Mouse (Mus musculus) embryonic facial prominence, embryonic 13.5 days (tissue): Measurements from ENCODE around the gene Fpr2. TPM values are rescaled to one million over a fixed set of nuclear protein-coding genes. Genes with fewer than 3 reads are reported as not detected.

ENCODE experiments used
- ATAC-seq: fragments of 200-750 bp; cut with Nextera tagmentation; 2 replicates; pipeline ENCODE4 v1.8.0; 2017; ENCODE audit warnings: low read depth; ENCODE audit not compliant: insufficient number of reproducible peaks, insufficient read depth, low FRiP score, low TSS enrichment
- H3K27ac ChIP-seq: fragments of 300-500 bp; sonication (generic); 2 replicates; pipeline ENCODE4 v1.5.1; 2015; ENCODE audit warnings: moderate library complexity, mild to moderate bottlenecking, inconsistent platforms
- H3K27me3 ChIP-seq: fragments of 300-500 bp; sonication (generic); 2 replicates; pipeline ENCODE4 v1.6.1; 2015; ENCODE audit warnings: mild to moderate bottlenecking, inconsistent platforms
- H3K36me3 ChIP-seq: fragments of 300-500 bp; sonication (generic); 2 replicates; pipeline ENCODE4 v1.6.1; 2015; ENCODE audit warnings: mild to moderate bottlenecking, inconsistent platforms
- H3K4me1 ChIP-seq: fragments of 300-500 bp; sonication (generic); 2 replicates; pipeline ENCODE4 v1.6.1; 2015; ENCODE audit warnings: inconsistent platforms
- H3K4me2 ChIP-seq: fragments of 300-500 bp; sonication (generic); 2 replicates; pipeline ENCODE4 v1.6.1; 2015; ENCODE audit warnings: moderate library complexity, mild to moderate bottlenecking, inconsistent platforms
- H3K4me3 ChIP-seq: fragments of 300-500 bp; sonication (generic); 2 replicates; pipeline ENCODE4 v1.5.1; 2015; ENCODE audit warnings: mild to moderate bottlenecking, inconsistent platforms
- H3K9ac ChIP-seq: fragments of 300-500 bp; sonication (generic); 2 replicates; pipeline ENCODE4 v1.6.1; 2015; ENCODE audit warnings: mild to moderate bottlenecking, inconsistent platforms
- H3K9me3 ChIP-seq: fragments of 300-500 bp; sonication (generic); 2 replicates; pipeline ENCODE4 v1.6.1; 2016; ENCODE audit warnings: inconsistent platforms
- WGBS: fragments of 180-500 bp; shearing (Covaris S2); methylation state at CpG from one replicate; pipeline ENCODE4 v1.1.7; 2015; ENCODE audit warnings: mixed read lengths; 5-methylcytosine and 5-hydroxymethylcytosine counted together
- polyA plus RNA-seq: library from polyadenylated mRNA; unstranded; fragments of >200 nt; fragmentation: Nextera tagmentation; extraction: Ambion mirVana; gene quantifications from 2 replicates; pipeline ENCODE4 v1.2.1, GENCODE M21; 2015

Gene Fpr2
- polyA plus RNA-seq, 1 experiment from 2014 or later = not detected

GRCm38 (mm10) chr17:17856612-17857011 is 31.0 kb upstream of the Fpr2 start:
- Histone ChIP-seq H3K4me1 (peaks cover 21% of the 10 kb centered on the region), H3K4me2 (no peak overlapping the region), H3K9ac (no peak overlapping the region), H3K9me3 (no peaks in the 10 kb centered on the region), H3K27me3 (no peaks in the 10 kb centered on the region), H3K4me3 (no peak overlapping the region), H3K36me3 (no peaks in the 10 kb centered on the region), H3K27ac (no peak overlapping the region)
- 79% methylated on average over 1 of the region's 1 CpGs for WGBS
- no peak for ATAC-seq

- Histone ChIP-seq H3K27me3 (no peaks in the 10 kb centered on the region), H3K36me3 (peaks cover 2% of the 10 kb centered on the region; the same call in 1 of the 2 replicates), H3K27ac (no peak overlapping the region), H3K4me1 (peaks cover 21% of the 10 kb centered on the region), H3K9me3 (no peaks in the 10 kb centered on the region), H3K9ac (no peak overlapping the region), H3K4me2 (no peak overlapping the region), H3K4me3 (no peak overlapping the region)
- ATAC-seq = no peak
- WGBS = 91% methylated on average over 1 of the region's 1 CpGs
These were observed 30.2 kb upstream of the Fpr2 start for GRCm38 (mm10) chr17:17857446-17857845.

- WGBS = 88% methylated on average over 3 of the region's 3 CpGs
- Histone ChIP-seq H3K27ac (no peak overlapping the region), H3K36me3 (peaks cover 11% of the 10 kb centered on the region; the same call in 1 of the 2 replicates), H3K4me2 (no peak overlapping the region), H3K9ac (no peak overlapping the region), H3K27me3 (no peaks in the 10 kb centered on the region), H3K4me1 (peaks cover 12% of the 10 kb centered on the region), H3K4me3 (no peak overlapping the region), H3K9me3 (no peaks in the 10 kb centered on the region)
- no peak for ATAC-seq
These were observed 27.5 kb upstream of the Fpr2 start for GRCm38 (mm10) chr17:17860110-17860509.

GRCm38 (mm10) chr17:17862360-17862759 is 25.3 kb upstream of the Fpr2 start:
- H3K9me3 ChIP-seq = no peaks in the 10 kb centered on the region
- no peak for ATAC-seq
- 63% methylated on average over 1 of the region's 1 CpGs for WGBS
- H3K4me3 ChIP-seq = no peak overlapping the region
- H3K9ac ChIP-seq = no peak overlapping the region
- no peaks in the 10 kb centered on the region for H3K4me1 ChIP-seq
- H3K4me2 ChIP-seq = no peak overlapping the region
- H3K27me3 ChIP-seq = no peaks in the 10 kb centered on the region
- H3K27ac ChIP-seq = no peak overlapping the region
- H3K36me3 ChIP-seq = peaks cover 14% of the 10 kb centered on the region; the same call in 1 of the 2 replicates

GRCm38 (mm10) chr17:17865168-17865567 is 22.5 kb upstream of the Fpr2 start:
- WGBS = 57% methylated on average over 2 of the region's 2 CpGs
- ATAC-seq = no peak
- Histone ChIP-seq H3K36me3 (peaks cover 14% of the 10 kb centered on the region; the same call in 1 of the 2 replicates), H3K4me3 (no peak overlapping the region), H3K27me3 (no peaks in the 10 kb centered on the region), H3K4me2 (no peak overlapping the region), H3K4me1 (no peaks in the 10 kb centered on the region), H3K27ac (no peak overlapping the region), H3K9ac (no peak overlapping the region), H3K9me3 (no peaks in the 10 kb centered on the region)

- no peaks in the 10 kb centered on the region for H3K9me3 ChIP-seq
- H3K27ac ChIP-seq = no peak overlapping the region
- H3K9ac ChIP-seq = no peak overlapping the region
- no peaks in the 10 kb centered on the region for H3K4me1 ChIP-seq
- peaks cover 14% of the 10 kb centered on the region; the same call in 1 of the 2 replicates for H3K36me3 ChIP-seq
- ATAC-seq = no peak
- H3K4me3 ChIP-seq = no peak overlapping the region
- H3K27me3 ChIP-seq = no peaks in the 10 kb centered on the region
- H3K4me2 ChIP-seq = no peak overlapping the region
- WGBS = 87% methylated on average over 11 of the region's 11 CpGs
These were observed 20.7 kb upstream of the Fpr2 start for GRCm38 (mm10) chr17:17866801-17867469.

- H3K4me1 ChIP-seq = no peaks in the 10 kb centered on the region
- no peak overlapping the region for H3K4me2 ChIP-seq
- no peak overlapping the region for H3K27ac ChIP-seq
- 77% methylated on average over 2 of the region's 2 CpGs for WGBS
- H3K9ac ChIP-seq = no peak overlapping the region
- no peaks in the 10 kb centered on the region; the same call in 1 of the 2 replicates for H3K9me3 ChIP-seq
- H3K27me3 ChIP-seq = no peaks in the 10 kb centered on the region
- ATAC-seq = no peak
- H3K4me3 ChIP-seq = no peak overlapping the region
- no peaks in the 10 kb centered on the region for H3K36me3 ChIP-seq
These were observed 16.6 kb upstream of the Fpr2 start for GRCm38 (mm10) chr17:17870892-17871550.

- H3K27ac ChIP-seq = no peak overlapping the region
- H3K27me3 ChIP-seq = no peaks in the 10 kb centered on the region
- no peak overlapping the region for H3K4me3 ChIP-seq
- WGBS = 98% methylated on average over 2 of the region's 2 CpGs
- ATAC-seq = no peak
- H3K9me3 ChIP-seq = no peaks in the 10 kb centered on the region; the same call in 1 of the 2 replicates
- H3K36me3 ChIP-seq = no peaks in the 10 kb centered on the region
- H3K4me2 ChIP-seq = no peak overlapping the region
- no peaks in the 10 kb centered on the region for H3K4me1 ChIP-seq
- H3K9ac ChIP-seq = no peak overlapping the region
These were observed 15.9 kb upstream of the Fpr2 start for GRCm38 (mm10) chr17:17871697-17872096.

GRCm38 (mm10) chr17:17879347-17879746 is 8.3 kb upstream of the Fpr2 start:
- no peak for ATAC-seq

GRCm38 (mm10) chr17:17882672-17883071 is 5.0 kb upstream of the Fpr2 start:
- 80% methylated on average over 3 of the region's 3 CpGs for WGBS
- Histone ChIP-seq H3K27ac (no peak overlapping the region), H3K9me3 (no peaks in the 10 kb centered on the region), H3K4me3 (no peak overlapping the region), H3K36me3 (no peaks in the 10 kb centered on the region), H3K4me1 (no peaks in the 10 kb centered on the region), H3K9ac (no peak overlapping the region), H3K27me3 (no peaks in the 10 kb centered on the region), H3K4me2 (no peak overlapping the region)
- no peak for ATAC-seq

More at GRCm38 (mm10) chr17:17879347-17879746, 8.3 kb upstream of the Fpr2 start:
- H3K9me3 ChIP-seq = no peaks in the 10 kb centered on the region
- H3K9ac ChIP-seq = no peak overlapping the region
- H3K27me3 ChIP-seq = no peaks in the 10 kb centered on the region
- WGBS = 82% methylated on average over 1 of the region's 1 CpGs
- H3K4me1 ChIP-seq = no peaks in the 10 kb centered on the region
- H3K27ac ChIP-seq = no peak overlapping the region
- H3K36me3 ChIP-seq = no peaks in the 10 kb centered on the region
- H3K4me3 ChIP-seq = no peak overlapping the region
- H3K4me2 ChIP-seq = no peak overlapping the region

- ATAC-seq = no peak
These were observed 3.8 kb upstream of the Fpr2 start, which contains the start of gene Fpr1 for GRCm38 (mm10) chr17:17883840-17884239. Fpr1 (minus strand) TSS chr17:17883940.

More at GRCm38 (mm10) chr17:17883840-17884239, 3.8 kb upstream of the Fpr2 start, which contains the start of gene Fpr1:
- 53% methylated on average over 1 of the region's 1 CpGs for WGBS
- Histone ChIP-seq H3K27me3 (no peaks in the 10 kb centered on the region), H3K4me1 (no peaks in the 10 kb centered on the region), H3K9me3 (no peaks in the 10 kb centered on the region), H3K36me3 (no peaks in the 10 kb centered on the region), H3K4me3 (no peak within 1 kb of the TSS), H3K9ac (no peak within 1 kb of the TSS), H3K27ac (no peak within 1 kb of the TSS), H3K4me2 (no peak within 1 kb of the TSS)
